Mouse (Mus musculus) heart, adult 2 months (tissue): ENCODE results near the gene Mov10l1. TPM values are rescaled to one million over a fixed set of nuclear protein-coding genes. Genes with fewer than 3 reads are reported as not detected.

Experiments used
- DNase-seq, 2 experiments: peaks; one replicate each; pipeline ENCODE4 v3.0.0; 2021
- H3K27ac ChIP-seq: fragments of 200-600 bp; 2 replicates; pipeline ENCODE4 v1.8.1; 2022
- H3K27me3 ChIP-seq: fragments of 200-500 bp; 2 replicates; pipeline ENCODE4 v1.6.1; 2012; ENCODE audit warnings: mild to moderate bottlenecking, low read length, inconsistent platforms, mixed read lengths; ENCODE audit not compliant: control insufficient read depth, insufficient read depth
- H3K36me3 ChIP-seq: fragments of 200-500 bp; 2 replicates; pipeline ENCODE4 v1.6.1; 2012; ENCODE audit warnings: low read length, inconsistent platforms; ENCODE audit not compliant: control insufficient read depth, insufficient read depth
- H3K4me1 ChIP-seq: fragments of 200-500 bp; 2 replicates; pipeline ENCODE4 v1.6.1; 2011; ENCODE audit warnings: low read length; ENCODE audit not compliant: control insufficient read depth, insufficient read depth
- H3K4me3 ChIP-seq: fragments of 200-600 bp; 2 replicates; pipeline ENCODE4 v1.8.1; 2022
- H3K79me2 ChIP-seq: fragments of 200-500 bp; replicated peaks from 2 replicates; pipeline ENCODE4 v1.6.1; 2012; ENCODE audit warnings: mild to moderate bottlenecking, inconsistent platforms, low read length, moderate library complexity, mixed read lengths; ENCODE audit not compliant: control insufficient read depth, insufficient read depth
- H3K9ac ChIP-seq: fragments of 200-500 bp; 2 replicates; pipeline ENCODE4 v1.6.1; 2012; ENCODE audit warnings: low read depth, mild to moderate bottlenecking, control low read depth, inconsistent platforms, low read length, mixed read lengths
- CTCF ChIP-seq: fragments of 200-600 bp; IDR thresholded peaks from 2 replicates; pipeline ENCODE4 v1.8.1; 2022; ENCODE audit warnings: antibody characterized with exemption, mild to moderate bottlenecking, moderate library complexity
- EP300 ChIP-seq: fragments of 200-500 bp; IDR thresholded peaks from 2 replicates; pipeline ENCODE4 v1.6.1; 2011; ENCODE audit warnings: low read depth, low read length, control low read depth; ENCODE audit not compliant: insufficient read depth
- POLR2A ChIP-seq: fragments of 200-500 bp; IDR thresholded peaks from 2 replicates; pipeline ENCODE4 v1.6.1; 2011; ENCODE audit warnings: mild to moderate bottlenecking, low read depth, low read length, control low read depth; ENCODE audit not compliant: insufficient read depth
- WGBS: fragments of 180-500 bp; shearing (Covaris S2); methylation state at CpG from one replicate; pipeline ENCODE4 v1.1.7; 2018; 5-methylcytosine and 5-hydroxymethylcytosine counted together
- intact Hi-C: fragments of 180-260 bp; cut with DNase I; formaldehyde crosslinking; loops from one replicate; pipeline ENCODE4 v1.15.1; 2025
- polyA plus RNA-seq: library from polyadenylated mRNA; depleted of rRNA; stranded (reverse); fragments of >200 nt; gene quantifications from 2 replicates; pipeline ENCODE4 v1.2.3, GENCODE M21; 2012; rRNA removed
- total RNA-seq, 2 experiments: library from RNA; stranded (reverse); gene quantifications; 2 replicates each; pipeline ENCODE4 v1.2.3; 2021

Mov10l1 gene
- total and polyA plus RNA-seq, 3 experiments: 51.7 to 107 (median 96.4) TPM

DNA sequence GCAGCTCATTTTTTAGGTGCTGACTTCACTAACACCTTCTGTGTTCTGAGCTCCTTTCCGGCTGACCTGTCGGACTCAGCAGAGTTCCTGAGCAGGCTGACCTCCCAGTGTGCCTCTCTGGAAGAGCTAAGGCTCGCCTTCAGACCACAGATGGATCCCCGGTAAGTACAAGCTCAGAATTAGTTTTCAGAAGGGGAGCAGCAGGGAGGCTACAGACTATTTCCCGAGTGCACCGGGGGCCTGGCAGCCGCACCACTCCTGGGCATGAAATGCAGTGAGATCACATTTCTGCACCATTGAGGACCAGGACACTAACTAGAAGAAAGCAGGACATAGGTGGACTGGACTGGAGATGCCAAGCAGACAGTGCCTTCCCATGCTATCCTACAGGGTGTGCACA lies 115.9 kb downstream of the Mov10l1 start:
- TF ChIP-seq CTCF (no peak), EP300 (no peak), POLR2A (no peak)
- WGBS: 88% methylated on average over 7 of the region's 7 CpGs
- H3K9ac ChIP-seq: no peak overlapping the region
- no peak overlapping the region for H3K4me3 ChIP-seq
- no peaks in the 10 kb centered on the region for H3K4me1 ChIP-seq
- H3K27ac ChIP-seq: no peak overlapping the region
- DNase-seq: no peak
- H3K27me3 ChIP-seq: no peaks in the 10 kb centered on the region
- intact Hi-C loops: no loop called here
- H3K36me3 ChIP-seq: no peaks in the 10 kb centered on the region
- no peaks in the 10 kb centered on the region for H3K79me2 ChIP-seq

GRCm38 (mm10) chr15:89100823-89101222 lies 118.1 kb downstream of the Mov10l1 start:
- H3K4me1 ChIP-seq: no peaks in the 10 kb centered on the region
- no peak for DNase-seq
- 93% methylated on average over 12 of the region's 12 CpGs for WGBS
- intact Hi-C loops: no loop called here
- H3K27me3 ChIP-seq: no peaks in the 10 kb centered on the region
- TF ChIP-seq EP300: no peak
- no peak for TF ChIP-seq CTCF
- TF ChIP-seq POLR2A: no peak
- no peaks in the 10 kb centered on the region for H3K36me3 ChIP-seq
- no peak overlapping the region for H3K9ac ChIP-seq
- H3K27ac ChIP-seq: no peak overlapping the region
- no peak overlapping the region for H3K4me3 ChIP-seq
- no peaks in the 10 kb centered on the region for H3K79me2 ChIP-seq

DNA sequence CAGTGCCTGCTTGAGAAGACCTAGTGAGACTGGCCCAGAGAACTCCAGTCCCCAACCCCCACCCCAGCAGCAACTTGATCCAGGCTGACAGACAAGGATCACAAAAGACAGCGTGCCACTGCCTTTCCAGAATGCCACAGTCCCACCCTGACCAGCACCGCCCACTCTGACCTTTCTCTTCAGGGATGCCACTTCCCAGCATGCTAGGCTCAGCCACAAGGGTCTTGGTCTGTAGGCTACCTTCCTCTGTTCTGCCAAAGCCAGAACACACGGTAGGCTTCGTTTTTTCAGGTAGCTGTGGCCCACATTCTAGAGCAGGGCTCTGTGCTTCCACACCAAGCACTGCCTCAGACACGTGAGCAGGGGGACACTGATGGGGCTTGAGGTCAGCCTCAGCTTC lies 119.9 kb downstream of the Mov10l1 start:
- no peak for TF ChIP-seq POLR2A
- no peak for TF ChIP-seq CTCF
- TF ChIP-seq EP300: no peak
- no peak overlapping the region for H3K27ac ChIP-seq
- no peak overlapping the region for H3K4me3 ChIP-seq
- H3K36me3 ChIP-seq: no peaks in the 10 kb centered on the region
- no peaks in the 10 kb centered on the region for H3K4me1 ChIP-seq
- H3K79me2 ChIP-seq: no peaks in the 10 kb centered on the region
- no peak for DNase-seq
- 78% methylated on average over 5 of the region's 5 CpGs for WGBS
- intact Hi-C loops: no loop called here
- no peaks in the 10 kb centered on the region for H3K27me3 ChIP-seq
- H3K9ac ChIP-seq: no peak overlapping the region

- intact Hi-C loops: no loop called here
- Histone ChIP-seq H3K27me3 (no peaks in the 10 kb centered on the region), H3K36me3 (no peaks in the 10 kb centered on the region), H3K9ac (no peak overlapping the region), H3K4me1 (no peaks in the 10 kb centered on the region), H3K4me3 (no peak overlapping the region), H3K79me2 (no peaks in the 10 kb centered on the region), H3K27ac (no peak overlapping the region)
- 84% methylated on average over 10 of the region's 10 CpGs for WGBS
- DNase-seq: no peak
- TF ChIP-seq POLR2A (no peak), CTCF (no peak), EP300 (no peak)
These were observed 121.2 kb downstream of the Mov10l1 start for GRCm38 (mm10) chr15:89103921-89104320.

- WGBS: 94% methylated on average over 8 of the region's 8 CpGs
- H3K4me3 ChIP-seq: no peak overlapping the region
These were observed 121.7 kb downstream of the Mov10l1 start for GRCm38 (mm10) chr15:89104425-89104824.

More at GRCm38 (mm10) chr15:89104425-89104824, 121.7 kb downstream of the Mov10l1 start:
- Histone ChIP-seq H3K27ac (no peak overlapping the region), H3K79me2 (no peaks in the 10 kb centered on the region), H3K36me3 (no peaks in the 10 kb centered on the region), H3K9ac (no peak overlapping the region), H3K27me3 (no peaks in the 10 kb centered on the region), H3K4me1 (no peaks in the 10 kb centered on the region)
- TF ChIP-seq POLR2A: no peak
- TF ChIP-seq CTCF: no peak
- TF ChIP-seq EP300: no peak
- intact Hi-C loops: no loop called here
- no peak for DNase-seq

Other genes starting within 250 kb of the Mov10l1 start
- gene Brd1, start 248.7 kb upstream of the Mov10l1 start, total RNA-seq: 10 to 100 TPM; 28.7 to 31.0 TPM
- gene Brd1, start 248.7 kb upstream of the Mov10l1 start, polyA plus RNA-seq: 7.7 and 9.1 TPM in 2 replicates
- gene Zbed4, start 231.2 kb upstream of the Mov10l1 start, total RNA-seq: 1 to 10 TPM; 8.2 to 9.1 TPM
- 3.3 and 6.0 TPM in 2 replicates for gene Zbed4, start 231.2 kb upstream of the Mov10l1 start, polyA plus RNA-seq
- gene Alg12, start 163.6 kb upstream of the Mov10l1 start, total RNA-seq: 1 to 10 TPM; 7.2 to 8.7 TPM
- gene Alg12, start 163.6 kb upstream of the Mov10l1 start, polyA plus RNA-seq: 11.0 and 17.5 TPM in 2 replicates
- 10 to 100 TPM; 23.6 to 24.7 TPM for gene Creld2, start 163.3 kb upstream of the Mov10l1 start, total RNA-seq
- 13.6 and 19.9 TPM in 2 replicates for gene Creld2, start 163.3 kb upstream of the Mov10l1 start, polyA plus RNA-seq
- 100 to 1,000 TPM in 1 of 2 experiments, 10 to 100 TPM in 1; 95.3 to 133 TPM for gene Pim3, start 120.7 kb upstream of the Mov10l1 start, total RNA-seq
- 45.6 and 58.8 TPM in 2 replicates for gene Pim3, start 120.7 kb upstream of the Mov10l1 start, polyA plus RNA-seq
- gene Ttll8, start 28.5 kb upstream of the Mov10l1 start, total RNA-seq: not detected
- gene Ttll8, start 28.5 kb upstream of the Mov10l1 start, polyA plus RNA-seq: 0.12 and 0.18 TPM in 2 replicates
- gene Mlc1, start 3.9 kb upstream of the Mov10l1 start, total RNA-seq: not detected
- not detected in 2 replicates for gene Mlc1, start 3.9 kb upstream of the Mov10l1 start, polyA plus RNA-seq
- 1 to 10 TPM in 1 of 2 experiments, under 1 TPM in 1; 0.91 to 1.3 TPM for gene Panx2, start 76.8 kb downstream of the Mov10l1 start, total RNA-seq
- gene Panx2, start 76.8 kb downstream of the Mov10l1 start, polyA plus RNA-seq: 1.3 and 2.1 TPM in 2 replicates
- gene Trabd, start 92.2 kb downstream of the Mov10l1 start, total RNA-seq: 10 to 100 TPM; 48.8 to 51.5 TPM
- 38.3 and 47.8 TPM in 2 replicates for gene Trabd, start 92.2 kb downstream of the Mov10l1 start, polyA plus RNA-seq
- gene Selenoo, start 106.2 kb downstream of the Mov10l1 start, total RNA-seq: 10 to 100 TPM; 13.6 to 16.5 TPM
- gene Selenoo, start 106.2 kb downstream of the Mov10l1 start, polyA plus RNA-seq: 20.7 and 28.6 TPM in 2 replicates
- gene Tubgcp6, start 140.2 kb downstream of the Mov10l1 start, total RNA-seq: 1 to 10 TPM; 7.3 to 8.7 TPM
- gene Tubgcp6, start 140.2 kb downstream of the Mov10l1 start, polyA plus RNA-seq: 16.2 and 18.7 TPM in 2 replicates
- gene Hdac10, start 145.8 kb downstream of the Mov10l1 start, total RNA-seq: 1 to 10 TPM; 6.3 to 7.6 TPM
- 19.5 and 23.1 TPM in 2 replicates for gene Hdac10, start 145.8 kb downstream of the Mov10l1 start, polyA plus RNA-seq
- gene Mapk12, start 157.8 kb downstream of the Mov10l1 start, total RNA-seq: 10 to 100 TPM; 20.7 to 21.1 TPM
- 30.5 and 43.2 TPM in 2 replicates for gene Mapk12, start 157.8 kb downstream of the Mov10l1 start, polyA plus RNA-seq
- gene Mapk11, start 166.7 kb downstream of the Mov10l1 start, total RNA-seq: 1 to 10 TPM; 1.9 to 2.0 TPM
- 4.7 and 5.2 TPM in 2 replicates for gene Mapk11, start 166.7 kb downstream of the Mov10l1 start, polyA plus RNA-seq
- 10 to 100 TPM; 75.7 to 93.5 TPM for gene Plxnb2, start 197.9 kb downstream of the Mov10l1 start, total RNA-seq
- 92.3 and 121 TPM in 2 replicates for gene Plxnb2, start 197.9 kb downstream of the Mov10l1 start, polyA plus RNA-seq
- 1 to 10 TPM; 8.4 to 9.1 TPM for gene Dennd6b, start 213.6 kb downstream of the Mov10l1 start, total RNA-seq
- gene Dennd6b, start 213.6 kb downstream of the Mov10l1 start, polyA plus RNA-seq: 24.0 and 27.7 TPM in 2 replicates
- gene Ppp6r2, start 228.6 kb downstream of the Mov10l1 start, total RNA-seq: 10 to 100 TPM; 66.7 to 79.0 TPM
- 73.2 and 107 TPM in 2 replicates for gene Ppp6r2, start 228.6 kb downstream of the Mov10l1 start, polyA plus RNA-seq